In the genomic region with DNA sequence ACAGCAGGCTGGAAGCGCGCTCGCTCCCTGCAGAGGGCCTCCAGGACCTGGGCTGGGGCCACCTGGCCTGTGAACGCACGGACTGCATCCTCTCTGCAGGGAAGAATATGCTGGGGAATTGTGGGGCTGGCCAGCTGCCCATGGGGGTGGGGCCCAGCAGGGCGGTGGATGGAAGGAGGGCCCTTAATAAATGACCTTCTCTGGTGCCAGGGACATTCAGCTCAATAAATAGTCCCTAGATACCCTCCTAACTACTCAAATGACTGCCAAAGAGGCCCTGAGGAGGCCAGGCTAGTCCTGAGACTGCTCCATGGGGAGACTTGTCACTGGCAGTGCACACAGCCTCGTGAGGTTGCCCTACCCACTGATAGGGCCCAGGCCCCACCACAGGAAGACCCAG, we compare ENCODE assay signal across 12 mouse cellular contexts. TPM values are rescaled to one million over a fixed set of nuclear protein-coding genes. Genes with fewer than 3 reads are reported as not detected.
A peak's percentile ranks its signal among the peaks of the same experiment; 100 is the strongest.
DNase-seq lines count a peak whose midpoint lies in the region; ATAC-seq and TF ChIP-seq lines count a peak whose summit lies in the region.
"Had no signal": no experiment of that assay in that cellular context is flagged by ENCODE, and none has a peak within 500 bp of the region (broad histone marks: within the 10 kb centered on the region; RNA-seq: fewer than 3 reads in every experiment).

No protein-coding gene starts in this region.

- WGBS in hindbrain, embryonic 14.5 days, result 76% methylated on average over 7 of the region's 7 CpGs
- 49% methylated on average over 7 of the region's 7 CpGs for WGBS in hindbrain, postnatal 0 days

- no peak for ATAC-seq in hindbrain, embryonic 14.5 days (ENCODE audit: low FRiP score)
- no peak for ATAC-seq in hindbrain, postnatal 0 days

- intact Hi-C loops in heart, postnatal 10 days (cut with DNase I), result no loop called here

- no peak overlapping the region for H3K27ac ChIP-seq in hindbrain, embryonic 14.5 days
- no peak overlapping the region for H3K27ac ChIP-seq in hindbrain, postnatal 0 days
- H3K27ac ChIP-seq: stomach, embryonic 15.5 days had no signal

- no peak overlapping the region for H3K4me2 ChIP-seq in hindbrain, embryonic 14.5 days (replicated peaks)
- no peak overlapping the region for H3K4me2 ChIP-seq in hindbrain, postnatal 0 days (ENCODE audit: low read depth, low read length)
- H3K4me2 ChIP-seq: stomach, embryonic 15.5 days had no signal

- TF ChIP-seq CTCF in hindbrain, postnatal 0 days (IDR thresholded peaks at IDR 0.05; ENCODE audit: low read depth), result no peak

- peaks cover 16% of the 10 kb centered on the region for H3K4me1 ChIP-seq in hindbrain, embryonic 14.5 days (replicated peaks; ENCODE audit: control insufficient read depth, insufficient read depth, low read length)
- peaks cover 9% of the 10 kb centered on the region for H3K4me1 ChIP-seq in hindbrain, postnatal 0 days (ENCODE audit: insufficient read depth, low read length)

- no peaks in the 10 kb centered on the region for H3K9me3 ChIP-seq in hindbrain, embryonic 14.5 days (ENCODE audit: control insufficient read depth, low read length)
- no peaks in the 10 kb centered on the region for H3K9me3 ChIP-seq in hindbrain, postnatal 0 days (ENCODE audit: low read length)
- H3K9me3 ChIP-seq: stomach, embryonic 15.5 days had no signal

- DNase-seq in adrenal gland, adult (ENCODE audit: inconsistent age in 2 of 2, low spot score in 1 of 2), result peak; percentile 67 to 88
- DNase-seq in adrenal gland, postnatal 4 days (ENCODE audit: low spot score in 2 of 2), result no peak
- no peak for DNase-seq in hindbrain, embryonic 14.5 days (ENCODE audit: low spot score)
- DNase-seq in hindbrain, postnatal 0 days (ENCODE audit: low spot score), result no peak
- peak; percentile 76 to 83 for DNase-seq in adrenal gland, postnatal 36 days
- peak; percentile 73 to 74 for DNase-seq in heart, postnatal 10 days
- no peak for DNase-seq in natural killer cell, adult 2 months (ENCODE audit: low spot score in 2 of 2)
- DNase-seq in layer of hippocampus, adult 11-12 months (ENCODE audit: low spot score), result no peak

- H3K36me3 ChIP-seq in hindbrain, embryonic 14.5 days (replicated peaks; ENCODE audit: control insufficient read depth, insufficient read depth), result peaks cover 59% of the 10 kb centered on the region
- H3K36me3 ChIP-seq in hindbrain, postnatal 0 days (ENCODE audit: insufficient read depth, low read length), result peaks cover 22% of the 10 kb centered on the region

- H3K9ac ChIP-seq in hindbrain, embryonic 14.5 days, result 0 out of 2 replicates have a peak overlapping the region, but pooled peaks have one; percentile 74
- no peak overlapping the region for H3K9ac ChIP-seq in hindbrain, postnatal 0 days (replicated peaks; ENCODE audit: low read length)
- H3K9ac ChIP-seq: stomach, embryonic 15.5 days had no signal

- H3K4me3 ChIP-seq in hindbrain, embryonic 14.5 days (replicated peaks; ENCODE audit: low read length), result no peak overlapping the region
- H3K4me3 ChIP-seq in hindbrain, postnatal 0 days (ENCODE audit: low read length), result no peak overlapping the region
- H3K4me3 ChIP-seq: erythroblast, embryonic 14.5 days; stomach, embryonic 15.5 days had no signal

- no peaks in the 10 kb centered on the region for H3K27me3 ChIP-seq in hindbrain, embryonic 14.5 days (ENCODE audit: control insufficient read depth, insufficient read depth, low read length)
- H3K27me3 ChIP-seq in hindbrain, postnatal 0 days (ENCODE audit: insufficient read depth, low read length), result no peaks in the 10 kb centered on the region
- H3K27me3 ChIP-seq: stomach, embryonic 15.5 days had no signal

RNA-seq across cellular contexts. Expression of gene Haghl, which starts 2.4 kb away (rescaled TPM):
- total RNA-seq in adrenal gland, postnatal 4 days (2021), result 10 to 100 TPM; 51.4 to 53.4 TPM
- 116 and 138 TPM in 2 replicates for polyA plus RNA-seq in hindbrain, embryonic 14.5 days (2014; fragmentation: Nextera tagmentation; extraction: Ambion mirVana)
- 159 and 171 TPM in 2 replicates for total RNA-seq in hindbrain, postnatal 0 days (2014; rRNA removed)
- 219 and 225 TPM in 2 replicates for polyA plus RNA-seq in hindbrain, postnatal 0 days (2015; fragmentation: Nextera tagmentation; extraction: Ambion mirVana)
- total RNA-seq in adrenal gland, postnatal 36 days (2021), result 10 to 100 TPM; 17.6 to 32.8 TPM
- total RNA-seq in heart, postnatal 10 days (2021), result 10 to 100 TPM; 23.8 to 25.7 TPM

RNA-seq across cellular contexts. Expression of gene Ccdc78, which starts 3.3 kb away (rescaled TPM):
- under 1 TPM in 1 of 2 experiments, not detected in 1; 0.22 TPM for total RNA-seq in adrenal gland, postnatal 4 days (2021)
- 0.41 TPM in 1 of 2 replicates, not detected in the other for polyA plus RNA-seq in hindbrain, embryonic 14.5 days (2014; fragmentation: Nextera tagmentation; extraction: Ambion mirVana)
- 0.10 and 0.50 TPM in 2 replicates for total RNA-seq in hindbrain, postnatal 0 days (2014; rRNA removed)
- polyA plus RNA-seq in hindbrain, postnatal 0 days (2015; fragmentation: Nextera tagmentation; extraction: Ambion mirVana), result 1.0 and 1.2 TPM in 2 replicates
- not detected for total RNA-seq in adrenal gland, postnatal 36 days (2021)
- total RNA-seq in heart, postnatal 10 days (2021), result under 1 TPM in 1 of 2 experiments, not detected in 1; 0.14 TPM
- total RNA-seq: liver, adult 2 months; megakaryocyte, adult 5-6 weeks had no signal
- polyA plus RNA-seq: erythroblast, embryonic 14.5 days had no signal

RNA-seq across cellular contexts. Expression of gene Narfl, which starts 9.5 kb away (rescaled TPM):
- total RNA-seq in adrenal gland, postnatal 4 days (2021), result 10 to 100 TPM; 39.5 to 40.8 TPM
- polyA plus RNA-seq in hindbrain, embryonic 14.5 days (2014; fragmentation: Nextera tagmentation; extraction: Ambion mirVana), result 28.7 and 29.1 TPM in 2 replicates
- 22.2 and 28.2 TPM in 2 replicates for total RNA-seq in hindbrain, postnatal 0 days (2014; rRNA removed)
- polyA plus RNA-seq in hindbrain, postnatal 0 days (2015; fragmentation: Nextera tagmentation; extraction: Ambion mirVana), result 27.5 and 27.9 TPM in 2 replicates
- total RNA-seq in adrenal gland, postnatal 36 days (2021), result 10 to 100 TPM; 26.0 to 31.0 TPM
- total RNA-seq in heart, postnatal 10 days (2021), result 10 to 100 TPM; 43.2 to 49.3 TPM

RNA-seq across cellular contexts. Expression of gene Fam173a, which starts 9.6 kb away (rescaled TPM):
- 10 to 100 TPM; 89.1 to 93.5 TPM for total RNA-seq in adrenal gland, postnatal 4 days (2021)
- 77.6 and 91.6 TPM in 2 replicates for polyA plus RNA-seq in hindbrain, embryonic 14.5 days (2014; fragmentation: Nextera tagmentation; extraction: Ambion mirVana)
- total RNA-seq in hindbrain, postnatal 0 days (2014; rRNA removed), result 80.6 and 101 TPM in 2 replicates
- 117 and 121 TPM in 2 replicates for polyA plus RNA-seq in hindbrain, postnatal 0 days (2015; fragmentation: Nextera tagmentation; extraction: Ambion mirVana)
- total RNA-seq in adrenal gland, postnatal 36 days (2021), result 10 to 100 TPM; 76.7 to 85.4 TPM
- total RNA-seq in heart, postnatal 10 days (2021), result 10 to 100 TPM; 37.8 to 38.9 TPM

RNA-seq across cellular contexts. Expression of gene AC134908.4, which starts 12.4 kb away (rescaled TPM):
- not detected for total RNA-seq in adrenal gland, postnatal 4 days (2021)
- polyA plus RNA-seq in hindbrain, embryonic 14.5 days (2014; fragmentation: Nextera tagmentation; extraction: Ambion mirVana), result not detected in 2 replicates
- total RNA-seq in hindbrain, postnatal 0 days (2014; rRNA removed), result 0.31 TPM in 1 of 2 replicates, not detected in the other
- 2.0 and 3.9 TPM in 2 replicates for polyA plus RNA-seq in hindbrain, postnatal 0 days (2015; fragmentation: Nextera tagmentation; extraction: Ambion mirVana)
- total RNA-seq in adrenal gland, postnatal 36 days (2021), result not detected
- not detected for total RNA-seq in heart, postnatal 10 days (2021)
- polyA plus RNA-seq: erythroblast, embryonic 14.5 days; stomach, embryonic 15.5 days had no signal

Comparison
In these comparisons a context has a peak if more than half of its experiments do, and no peak if none do; other contexts are left out.
1. DNase-seq: peak in adrenal gland, adult (2 of 2), adrenal gland, postnatal 36 days (2 of 2) and heart, postnatal 10 days (2 of 2); none in adrenal gland, postnatal 4 days (0 of 2), hindbrain, embryonic 14.5 days (single experiment), hindbrain, postnatal 0 days (single experiment), natural killer cell, adult 2 months (0 of 2) and layer of hippocampus, adult 11-12 months (single experiment).